Mouse (Mus musculus) urinary bladder, postnatal 25 days (tissue): Measurements from ENCODE around the gene Pigb.

ENCODE experiments used
- DNase-seq: peaks from one replicate; pipeline ENCODE4 v3.0.0; 2022; ENCODE audit warnings: low spot score

The Pigb gene

DNA sequence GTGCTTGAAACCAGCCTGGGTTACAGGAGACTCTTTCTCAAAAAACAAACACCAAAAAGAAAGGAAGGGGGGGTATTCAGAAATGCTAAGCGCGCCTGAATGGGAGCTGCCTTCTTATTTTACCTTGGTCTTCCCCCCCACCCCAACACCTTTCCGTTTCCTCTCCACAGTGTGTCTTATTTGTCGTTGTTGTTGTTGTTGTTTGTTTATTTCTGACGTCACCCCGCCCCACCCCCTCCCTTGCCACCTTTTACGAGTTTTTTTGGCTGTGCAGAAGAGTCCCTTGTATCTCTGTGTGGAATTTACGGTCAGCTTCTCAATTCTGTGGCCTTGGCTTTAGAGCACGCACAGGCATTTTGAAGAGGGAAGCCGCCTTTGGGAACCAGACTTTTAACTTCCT is 5.5 kb upstream of the Pigb start:
- no peak for DNase-seq

DNA sequence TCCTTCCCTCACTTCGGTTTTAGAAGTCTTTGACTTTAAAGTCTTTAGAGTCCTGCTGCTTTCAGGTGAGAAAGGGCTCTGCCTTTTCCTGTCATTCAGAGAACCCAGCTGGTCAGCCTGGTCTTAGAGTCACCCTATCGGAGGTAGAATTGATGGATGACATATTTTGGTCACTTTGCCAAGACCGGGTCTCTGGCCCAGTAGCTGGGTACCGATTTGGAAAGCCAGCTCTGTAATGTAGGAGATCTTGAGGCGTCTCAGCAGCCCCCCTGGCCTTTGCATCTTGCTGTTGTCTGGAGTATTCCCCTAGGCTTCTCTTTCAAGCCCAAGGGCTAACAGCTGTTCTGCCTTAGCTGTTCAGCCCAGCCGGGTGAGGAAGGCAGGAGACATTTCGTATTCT is 5.0 kb upstream of the Pigb start:
- no peak for DNase-seq

- peak; percentile 88 for DNase-seq
These were observed 4.2 kb upstream of the Pigb start, which contains the start of gene Rab27a for GRCm38 (mm10) chr9:73044146-73045079. TSS of gene Rab27a (plus strand) at chr9:73044854.

DNA sequence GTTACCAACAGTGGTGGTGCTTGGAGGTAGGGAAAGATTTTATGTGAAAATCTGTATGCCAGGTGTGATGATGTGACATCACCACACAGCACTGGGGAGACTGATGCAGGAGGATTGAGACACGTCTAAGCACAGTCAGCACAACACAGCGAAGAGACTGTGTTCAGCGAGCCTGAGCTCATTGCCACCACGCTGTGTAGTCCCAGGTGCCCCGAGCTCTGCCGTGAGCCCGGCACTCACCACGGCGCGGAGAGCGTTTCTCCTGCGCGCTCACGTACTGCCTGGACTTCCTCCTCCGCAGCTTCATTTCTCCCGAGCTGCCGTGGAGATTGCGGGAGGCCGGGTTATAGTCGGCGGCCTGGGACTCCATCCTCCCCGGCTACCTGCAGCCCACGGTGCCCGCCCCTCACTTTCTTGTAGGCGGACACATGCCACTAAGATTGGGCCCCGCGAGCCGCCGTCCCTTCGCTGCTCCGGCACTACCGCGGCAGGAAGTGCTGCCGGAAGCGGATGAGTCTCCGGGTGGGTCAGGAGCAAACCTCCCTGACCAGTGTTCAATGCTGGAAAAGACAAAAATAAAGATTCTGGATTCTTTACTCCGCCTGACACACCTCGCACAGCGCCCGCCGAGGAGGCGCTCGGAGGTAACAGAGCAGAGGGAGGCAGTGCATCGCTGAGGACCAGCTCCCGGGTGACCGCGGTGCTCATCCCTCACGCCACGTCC is 794 bp downstream of the Pigb start:
- DNase-seq: peak; percentile 91

- DNase-seq: no peak
These were observed 6.8 kb downstream of the Pigb start for GRCm38 (mm10) chr9:73033406-73033805.

GRCm38 (mm10) chr9:73031421-73031820 is 8.8 kb downstream of the Pigb start:
- no peak for DNase-seq

GRCm38 (mm10) chr9:73030443-73030842 is 9.7 kb downstream of the Pigb start:
- DNase-seq: no peak

GRCm38 (mm10) chr9:73025818-73026636 is 14.2 kb downstream of the Pigb start:
- DNase-seq: no peak

GRCm38 (mm10) chr9:73020566-73021097 is 19.5 kb downstream of the Pigb start:
- DNase-seq: no peak

- DNase-seq: no peak
These were observed 20.3 kb downstream of the Pigb start for GRCm38 (mm10) chr9:73019841-73020240.

DNA sequence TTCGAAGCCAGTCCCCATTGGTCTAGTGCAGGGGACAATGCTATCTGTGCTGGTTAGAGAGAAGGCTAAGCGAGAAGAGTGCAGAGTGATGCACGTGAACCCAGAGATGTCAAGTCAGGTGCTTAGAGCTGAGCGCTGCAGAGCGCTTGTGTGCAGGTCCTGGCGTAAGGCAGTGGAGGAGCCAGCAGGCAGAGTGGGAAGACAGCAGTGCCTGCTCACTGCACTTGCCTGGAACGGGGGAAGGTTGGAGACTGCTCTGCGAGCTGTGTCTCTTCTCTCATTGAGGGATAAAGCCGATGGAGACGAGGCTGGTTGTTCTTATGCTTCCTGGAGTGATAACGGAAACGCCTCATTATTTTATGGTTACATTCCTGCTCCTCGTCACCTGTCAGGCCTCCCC is 25.5 kb downstream of the Pigb start:
- no peak for DNase-seq

- no peak for DNase-seq
These were observed 27.5 kb downstream of the Pigb start for GRCm38 (mm10) chr9:73012629-73013028.

GRCm38 (mm10) chr9:73008384-73008783 is 31.8 kb downstream of the Pigb start:
- no peak for DNase-seq

GRCm38 (mm10) chr9:73006175-73006574 is 34.0 kb downstream of the Pigb start:
- DNase-seq: no peak

GRCm38 (mm10) chr9:73005106-73005505 is 35.1 kb downstream of the Pigb start:
- no peak for DNase-seq

GRCm38 (mm10) chr9:73004076-73004475 is 36.1 kb downstream of the Pigb start:
- DNase-seq: no peak

- no peak for DNase-seq
These were observed 38.0 kb downstream of the Pigb start for GRCm38 (mm10) chr9:73002177-73002576.

DNA sequence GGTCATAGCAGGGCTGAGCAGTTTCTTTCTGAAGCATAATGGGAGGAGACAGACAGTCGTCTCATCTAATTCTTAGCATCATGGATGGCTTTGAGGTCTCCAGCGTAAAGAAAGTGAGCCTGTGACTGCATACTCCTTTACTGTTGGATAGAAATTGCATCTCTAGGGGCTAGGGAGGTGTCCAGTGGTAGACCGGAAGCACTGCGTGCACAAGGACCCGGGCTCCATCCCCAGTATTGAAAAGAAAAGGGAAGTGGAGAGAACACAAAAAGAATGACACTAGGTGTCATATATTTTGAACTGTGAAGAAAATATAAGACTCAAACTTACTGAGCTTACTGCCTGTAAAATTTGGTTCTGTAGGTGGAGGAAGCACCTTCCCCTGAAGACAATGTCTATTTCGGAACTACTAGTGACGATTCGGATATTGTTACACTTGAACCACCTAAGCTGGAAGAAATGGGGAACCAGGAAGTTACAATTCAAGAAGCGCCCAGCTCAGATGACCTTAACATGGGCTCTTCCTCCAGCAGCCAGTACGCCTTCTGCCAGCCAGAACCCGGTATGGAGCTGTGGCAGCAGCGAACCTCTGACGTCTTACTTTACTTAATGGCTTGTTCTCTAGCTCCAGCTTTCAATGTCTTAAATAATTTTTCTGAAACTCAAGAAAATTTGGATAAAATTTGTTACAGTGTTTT is 38.7 kb downstream of the Pigb start:
- DNase-seq: no peak

- no peak for DNase-seq
These were observed 39.7 kb downstream of the Pigb start for GRCm38 (mm10) chr9:73000487-73000886.

GRCm38 (mm10) chr9:72996806-72997205 is 43.4 kb downstream of the Pigb start:
- no peak for DNase-seq

- DNase-seq: no peak
These were observed 44.0 kb downstream of the Pigb start for GRCm38 (mm10) chr9:72996167-72996566.
